In genomic region chr10:89424217-89424616, GRCm38 (mm10) we compare ENCODE assay signal across 21 mouse cellular contexts.
"Had no signal": no experiment of that assay in that cellular context is flagged by ENCODE, and none has a peak within 500 bp of the region (broad histone marks: within the 10 kb centered on the region; RNA-seq: fewer than 3 reads in every experiment).

No protein-coding gene starts in this region.

- H3K27ac ChIP-seq: heart, embryonic 10.5 days; hindbrain, embryonic 13.5 days; hindbrain, embryonic 15.5 days; hindbrain, postnatal 0 days; kidney, embryonic 15.5 days; kidney, postnatal 0 days; left cerebral cortex, adult 2 months; limb, embryonic 10.5 days; limb, embryonic 12.5 days had no signal

- ATAC-seq: forebrain, postnatal 0 days; hindbrain, postnatal 0 days had no signal

- H3K4me1 ChIP-seq: heart, embryonic 10.5 days; heart, embryonic 12.5 days; hindbrain, embryonic 13.5 days; hindbrain, embryonic 15.5 days; kidney, embryonic 15.5 days; limb, embryonic 10.5 days; limb, embryonic 12.5 days had no signal

- DNase-seq: forebrain, postnatal 0 days; gastrocnemius, postnatal 14 days; gastrocnemius, postnatal 36 days; heart, adult 18-20 months; heart, postnatal 14 days; heart, postnatal 36 days; kidney, adult 11 months; kidney, adult 2 months; kidney, adult 9 months; kidney, postnatal 14 days; kidney, postnatal 36 days had no signal

- H3K27me3 ChIP-seq: heart, embryonic 12.5 days; hindbrain, embryonic 13.5 days; hindbrain, embryonic 15.5 days; kidney, embryonic 15.5 days; limb, embryonic 12.5 days had no signal

- H3K4me3 ChIP-seq: heart, embryonic 10.5 days; heart, embryonic 12.5 days; hindbrain, embryonic 13.5 days; hindbrain, embryonic 15.5 days; kidney, embryonic 15.5 days; left cerebral cortex, adult 2 months; limb, embryonic 10.5 days; limb, embryonic 12.5 days had no signal

- H3K4me2 ChIP-seq: heart, embryonic 12.5 days; hindbrain, embryonic 13.5 days; hindbrain, embryonic 15.5 days; kidney, embryonic 15.5 days; limb, embryonic 12.5 days had no signal

- H3K9me3 ChIP-seq: heart, embryonic 10.5 days; heart, embryonic 12.5 days; hindbrain, embryonic 13.5 days; hindbrain, embryonic 15.5 days; kidney, embryonic 15.5 days; limb, embryonic 10.5 days; limb, embryonic 12.5 days had no signal

- H3K36me3 ChIP-seq: hindbrain, embryonic 13.5 days; hindbrain, embryonic 15.5 days had no signal

- H3K9ac ChIP-seq: forebrain, postnatal 0 days; heart, embryonic 12.5 days; hindbrain, embryonic 13.5 days; hindbrain, embryonic 15.5 days; kidney, embryonic 15.5 days; limb, embryonic 12.5 days had no signal
